Mouse (Mus musculus) gastrocnemius, adult 2 months (tissue): ENCODE measurements around the gene Scg5. TPM values are rescaled to one million over a fixed set of nuclear protein-coding genes. Genes with fewer than 3 reads are reported as not detected.

ENCODE experiments used
- DNase-seq: peaks from one replicate; pipeline ENCODE4 v3.0.0; 2022
- H3K27ac ChIP-seq: fragments of 200-600 bp; 2 replicates; pipeline ENCODE4 v1.8.1; 2022; ENCODE audit warnings: mild to moderate bottlenecking
- H3K4me3 ChIP-seq: fragments of 200-600 bp; 2 replicates; pipeline ENCODE4 v1.8.1; 2022; ENCODE audit warnings: mild to moderate bottlenecking, moderate library complexity
- CTCF ChIP-seq: fragments of 200-600 bp; IDR thresholded peaks from 2 replicates; pipeline ENCODE4 v1.8.1; 2022; ENCODE audit warnings: antibody characterized with exemption, mild to moderate bottlenecking, moderate library complexity
- intact Hi-C: fragments of 180-260 bp; cut with DNase I; formaldehyde crosslinking; loops from one replicate; pipeline ENCODE4 v1.15.1; 2025
- total RNA-seq, 2 experiments: library from RNA; stranded (reverse); gene quantifications; 2 replicates each; pipeline ENCODE4 v1.2.3; 2021

Gene Scg5
- total RNA-seq, 2 experiments from 2014 or later: not detected

- intact Hi-C loops: no loop called here
- TF ChIP-seq CTCF: no peak
- H3K27ac ChIP-seq: no peak overlapping the region
- no peak for DNase-seq
- no peak overlapping the region for H3K4me3 ChIP-seq
Measured at GRCm38 (mm10) chr2:113795186-113795585, 33.7 kb downstream of the Scg5 start.

- TF ChIP-seq CTCF: no peak
- intact Hi-C loops: no loop called here
- Histone ChIP-seq H3K27ac (no peak overlapping the region), H3K4me3 (no peak overlapping the region)
- DNase-seq: no peak
Measured at GRCm38 (mm10) chr2:113793521-113793920, 35.4 kb downstream of the Scg5 start.

- no peak for TF ChIP-seq CTCF
- DNase-seq: no peak
- no peak overlapping the region for H3K4me3 ChIP-seq
- intact Hi-C loops: no loop called here
- H3K27ac ChIP-seq: no peak overlapping the region
Measured at GRCm38 (mm10) chr2:113788821-113789387, 40.0 kb downstream of the Scg5 start.

GRCm38 (mm10) chr2:113787882-113788281 is 41.0 kb downstream of the Scg5 start:
- Histone ChIP-seq H3K4me3 (no peak overlapping the region), H3K27ac (no peak overlapping the region)
- DNase-seq: no peak
- intact Hi-C loops: no loop called here
- TF ChIP-seq CTCF: no peak

- intact Hi-C loops: no loop called here
- no peak overlapping the region for H3K4me3 ChIP-seq
- no peak for TF ChIP-seq CTCF
- H3K27ac ChIP-seq: no peak overlapping the region
- DNase-seq: no peak
Measured at GRCm38 (mm10) chr2:113784851-113785250, 44.1 kb downstream of the Scg5 start.

- Histone ChIP-seq H3K4me3 (no peak overlapping the region), H3K27ac (no peak overlapping the region)
- no peak for DNase-seq
- intact Hi-C loops: no loop called here
- TF ChIP-seq CTCF: no peak
Measured at GRCm38 (mm10) chr2:113781521-113781920, 47.4 kb downstream of the Scg5 start.

GRCm38 (mm10) chr2:113781107-113781506 is 47.8 kb downstream of the Scg5 start:
- no peak for TF ChIP-seq CTCF
- Histone ChIP-seq H3K27ac (no peak overlapping the region), H3K4me3 (no peak overlapping the region)
- intact Hi-C loops: no loop called here
- no peak for DNase-seq

GRCm38 (mm10) chr2:113779336-113779735 is 49.6 kb downstream of the Scg5 start:
- Histone ChIP-seq H3K4me3 (no peak overlapping the region), H3K27ac (no peak overlapping the region)
- DNase-seq: no peak
- TF ChIP-seq CTCF: no peak
- intact Hi-C loops: no loop called here

GRCm38 (mm10) chr2:113778036-113778435 is 50.9 kb downstream of the Scg5 start:
- intact Hi-C loops: no loop called here
- no peak; the same call in 1 of the 2 replicates for TF ChIP-seq CTCF
- DNase-seq: no peak
- Histone ChIP-seq H3K4me3 (no peak overlapping the region), H3K27ac (no peak overlapping the region)

- intact Hi-C loops: no loop called here
Measured at GRCm38 (mm10) chr2:113776297-113776696, 52.6 kb downstream of the Scg5 start.

GRCm38 (mm10) chr2:113774150-113774805 is 54.6 kb downstream of the Scg5 start:
- TF ChIP-seq CTCF: no peak
- Histone ChIP-seq H3K27ac (no peak overlapping the region), H3K4me3 (no peak overlapping the region)
- no peak for DNase-seq
- intact Hi-C loops: no loop called here

More at GRCm38 (mm10) chr2:113776297-113776696, 52.6 kb downstream of the Scg5 start:
- TF ChIP-seq CTCF: no peak
- Histone ChIP-seq H3K4me3 (no peak overlapping the region), H3K27ac (no peak overlapping the region)
- DNase-seq: no peak

GRCm38 (mm10) chr2:113768541-113769303 is 60.2 kb downstream of the Scg5 start:
- Histone ChIP-seq H3K27ac (no peak overlapping the region), H3K4me3 (no peak overlapping the region)
- DNase-seq: no peak
- intact Hi-C loops: no loop called here
- no peak for TF ChIP-seq CTCF

GRCm38 (mm10) chr2:113765885-113766284 is 63.0 kb downstream of the Scg5 start:
- H3K27ac ChIP-seq: no peak overlapping the region
- intact Hi-C loops: no loop called here
- no peak overlapping the region for H3K4me3 ChIP-seq
- DNase-seq: no peak
- TF ChIP-seq CTCF: no peak

- H3K4me3 ChIP-seq: no peak overlapping the region
- TF ChIP-seq CTCF: no peak
- no peak for DNase-seq
- no peak overlapping the region for H3K27ac ChIP-seq
- intact Hi-C loops: no loop called here
Measured at GRCm38 (mm10) chr2:113764968-113765367, 64.0 kb downstream of the Scg5 start.
